Mouse (Mus musculus): ENCODE results near the gene Rps21. TPM values are rescaled to one million over a fixed set of nuclear protein-coding genes. Genes with fewer than 3 reads are reported as not detected.
"Not testable (repeated sequence)": the region's sequence is repeated elsewhere in the genome, so short reads cannot be mapped to it uniquely, and the experiment has no call there.

Gene Rps21
- polyA plus RNA-seq, 1 experiment from 2014 or later = 606 TPM

GRCm38 (mm10) chr2:180247916-180248315, 9.3 kb upstream of the Rps21 start:
- Histone ChIP-seq H3K9me3 (replicated peaks) (no peaks in the 10 kb centered on the region), H3K4me1 (0 out of 2 replicates have a peak, but pooled peaks cover 3% of the 10 kb centered on the region), H3K4me3 (replicated peaks) (no peak overlapping the region), H3K4me2 (replicated peaks) (no peak overlapping the region), H3K27ac (replicated peaks) (no peak overlapping the region), H3K9ac (no peak overlapping the region), H3K36me3 (no peaks in the 10 kb centered on the region), H3K27me3 (no peaks in the 10 kb centered on the region)
- 92% methylated on average over 5 of the region's 5 CpGs for WGBS
- ATAC-seq (ENCODE audit: insufficient number of reproducible peaks, low FRiP score, low TSS enrichment, low read depth) = no peak

DNA sequence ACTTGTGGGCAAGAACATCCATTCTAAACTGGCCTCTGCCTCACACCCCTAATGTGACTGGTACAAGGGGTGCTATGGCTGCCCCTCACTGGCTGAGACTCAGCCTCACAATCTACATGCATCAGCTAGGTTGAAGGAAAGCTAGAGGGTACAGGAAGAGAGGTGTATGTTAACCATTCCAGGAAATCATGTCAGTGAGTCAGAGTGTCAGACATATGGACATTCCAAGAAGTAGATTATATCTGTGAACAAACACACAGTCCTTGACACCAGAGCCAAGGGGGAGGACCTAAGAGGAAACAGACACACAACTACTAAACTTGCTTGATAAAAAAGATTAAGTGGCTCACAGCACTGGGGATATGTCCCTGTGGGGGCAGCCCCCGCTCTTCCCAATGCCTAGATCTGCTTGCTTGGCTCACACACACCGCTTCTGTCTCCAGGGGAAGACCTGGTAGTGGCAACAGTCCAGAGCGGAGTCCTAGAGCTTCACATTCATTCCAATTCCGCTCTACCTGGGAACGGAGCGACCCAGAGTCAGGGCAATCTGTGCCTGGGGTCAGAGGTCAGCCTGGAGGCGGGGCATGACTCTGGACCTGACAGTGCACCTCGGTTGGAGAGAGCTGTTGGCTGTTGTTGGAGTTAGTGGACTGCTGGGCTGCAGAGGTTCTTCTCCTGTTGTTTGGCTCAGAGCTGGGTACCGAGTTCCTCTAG, 8.1 kb upstream of the Rps21 start:
- WGBS = 63% methylated on average over 9 of the region's 9 CpGs
- Histone ChIP-seq H3K9me3 (replicated peaks) (no peaks in the 10 kb centered on the region), H3K4me2 (replicated peaks) (no peak overlapping the region), H3K27ac (replicated peaks) (no peak overlapping the region), H3K4me3 (replicated peaks) (no peak overlapping the region), H3K27me3 (no peaks in the 10 kb centered on the region), H3K4me1 (0 out of 2 replicates have a peak, but pooled peaks cover 3% of the 10 kb centered on the region), H3K36me3 (no peaks in the 10 kb centered on the region), H3K9ac (no peak overlapping the region)
- no peak for ATAC-seq (ENCODE audit: insufficient number of reproducible peaks, low FRiP score, low TSS enrichment, low read depth)

- Histone ChIP-seq H3K36me3 (no peaks in the 10 kb centered on the region), H3K4me2 (replicated peaks) (no peak overlapping the region), H3K27me3 (no peaks in the 10 kb centered on the region), H3K4me1 (peaks cover 6% of the 10 kb centered on the region; the same call in 1 of the 2 replicates), H3K9me3 (replicated peaks) (no peaks in the 10 kb centered on the region), H3K9ac (no peak overlapping the region), H3K27ac (replicated peaks) (no peak overlapping the region), H3K4me3 (replicated peaks) (no peak overlapping the region)
- 29% methylated on average over 11 of the region's 11 CpGs for WGBS
- peak; percentile 83 for ATAC-seq (ENCODE audit: insufficient number of reproducible peaks, low FRiP score, low TSS enrichment, low read depth)
Measured at GRCm38 (mm10) chr2:180250930-180251611, 6.1 kb upstream of the Rps21 start.

GRCm38 (mm10) chr2:180251838-180252237, 5.3 kb upstream of the Rps21 start:
- Histone ChIP-seq H3K36me3 (no peaks in the 10 kb centered on the region), H3K9ac (no peak overlapping the region), H3K27me3 (no peaks in the 10 kb centered on the region), H3K27ac (replicated peaks) (no peak overlapping the region), H3K4me1 (peaks cover 12% of the 10 kb centered on the region; the same call in 1 of the 2 replicates), H3K4me2 (replicated peaks) (no peak overlapping the region), H3K4me3 (replicated peaks) (no peak overlapping the region), H3K9me3 (replicated peaks) (no peaks in the 10 kb centered on the region)
- no peak for ATAC-seq (ENCODE audit: insufficient number of reproducible peaks, low FRiP score, low TSS enrichment, low read depth)
- WGBS = 40% methylated on average over 3 of the region's 3 CpGs

- Histone ChIP-seq H3K4me2 (replicated peaks) (no peak overlapping the region), H3K36me3 (peaks cover 13% of the 10 kb centered on the region), H3K4me1 (peaks cover 21% of the 10 kb centered on the region), H3K9ac (no peak overlapping the region), H3K27ac (replicated peaks) (no peak overlapping the region), H3K4me3 (replicated peaks) (no peak overlapping the region), H3K27me3 (no peaks in the 10 kb centered on the region), H3K9me3 (replicated peaks) (no peaks in the 10 kb centered on the region)
- no peak for ATAC-seq (ENCODE audit: insufficient number of reproducible peaks, low FRiP score, low TSS enrichment, low read depth)
- 91% methylated on average over 5 of the region's 5 CpGs for WGBS
Measured at GRCm38 (mm10) chr2:180254436-180255209, 2.6 kb upstream of the Rps21 start.

DNA sequence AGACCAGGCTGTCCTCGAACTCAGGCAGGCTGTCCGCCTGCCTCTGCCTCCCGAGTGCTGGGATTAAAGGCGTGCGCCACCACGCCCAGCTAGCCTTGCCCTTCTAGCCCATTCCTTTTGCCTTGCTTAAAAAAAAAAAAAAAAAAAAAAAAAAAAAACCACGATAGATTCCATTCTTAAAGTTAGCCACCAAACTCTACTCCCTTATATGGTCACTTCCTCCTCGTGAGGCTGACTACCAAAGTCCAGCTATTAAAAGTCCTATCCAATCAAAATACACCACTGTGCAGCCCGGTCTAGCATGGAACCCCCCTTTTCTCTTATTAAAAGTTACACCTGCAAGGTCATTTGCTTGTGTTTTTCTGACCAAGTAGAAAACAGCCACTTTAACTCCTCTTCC, 1.5 kb upstream of the Rps21 start:
- 84% methylated on average over 9 of the region's 9 CpGs for WGBS
- no peaks in the 10 kb centered on the region for H3K9me3 ChIP-seq (replicated peaks)
- H3K4me3 ChIP-seq (replicated peaks) = peak overlapping the region; percentile 95; the same call in 1 of the 2 replicates
- peak overlapping the region; percentile 87; the same call in 1 of the 2 replicates for H3K4me2 ChIP-seq (replicated peaks)
- ATAC-seq (ENCODE audit: insufficient number of reproducible peaks, low FRiP score, low TSS enrichment, low read depth) = no peak
- peaks cover 24% of the 10 kb centered on the region for H3K36me3 ChIP-seq
- H3K27ac ChIP-seq (replicated peaks) = no peak overlapping the region
- H3K9ac ChIP-seq = no peak overlapping the region
- H3K4me1 ChIP-seq = peaks cover 21% of the 10 kb centered on the region
- no peaks in the 10 kb centered on the region for H3K27me3 ChIP-seq

GRCm38 (mm10) chr2:180256296-180257000, 729 bp upstream of the Rps21 start:
- peak overlapping the region; percentile 68 for H3K9ac ChIP-seq
- H3K27ac ChIP-seq (replicated peaks) = peak overlapping the region; percentile 92
- peaks cover 31% of the 10 kb centered on the region for H3K36me3 ChIP-seq
- H3K9me3 ChIP-seq (replicated peaks) = no peaks in the 10 kb centered on the region
- 23% methylated on average over 26 of the region's 26 CpGs for WGBS
- peaks cover 18% of the 10 kb centered on the region for H3K4me1 ChIP-seq
- peak overlapping the region; percentile 87 for H3K4me2 ChIP-seq (replicated peaks)
- peak overlapping the region; percentile 95 for H3K4me3 ChIP-seq (replicated peaks)
- ATAC-seq (ENCODE audit: insufficient number of reproducible peaks, low FRiP score, low TSS enrichment, low read depth) = peak; percentile 42
- no peaks in the 10 kb centered on the region for H3K27me3 ChIP-seq

DNA sequence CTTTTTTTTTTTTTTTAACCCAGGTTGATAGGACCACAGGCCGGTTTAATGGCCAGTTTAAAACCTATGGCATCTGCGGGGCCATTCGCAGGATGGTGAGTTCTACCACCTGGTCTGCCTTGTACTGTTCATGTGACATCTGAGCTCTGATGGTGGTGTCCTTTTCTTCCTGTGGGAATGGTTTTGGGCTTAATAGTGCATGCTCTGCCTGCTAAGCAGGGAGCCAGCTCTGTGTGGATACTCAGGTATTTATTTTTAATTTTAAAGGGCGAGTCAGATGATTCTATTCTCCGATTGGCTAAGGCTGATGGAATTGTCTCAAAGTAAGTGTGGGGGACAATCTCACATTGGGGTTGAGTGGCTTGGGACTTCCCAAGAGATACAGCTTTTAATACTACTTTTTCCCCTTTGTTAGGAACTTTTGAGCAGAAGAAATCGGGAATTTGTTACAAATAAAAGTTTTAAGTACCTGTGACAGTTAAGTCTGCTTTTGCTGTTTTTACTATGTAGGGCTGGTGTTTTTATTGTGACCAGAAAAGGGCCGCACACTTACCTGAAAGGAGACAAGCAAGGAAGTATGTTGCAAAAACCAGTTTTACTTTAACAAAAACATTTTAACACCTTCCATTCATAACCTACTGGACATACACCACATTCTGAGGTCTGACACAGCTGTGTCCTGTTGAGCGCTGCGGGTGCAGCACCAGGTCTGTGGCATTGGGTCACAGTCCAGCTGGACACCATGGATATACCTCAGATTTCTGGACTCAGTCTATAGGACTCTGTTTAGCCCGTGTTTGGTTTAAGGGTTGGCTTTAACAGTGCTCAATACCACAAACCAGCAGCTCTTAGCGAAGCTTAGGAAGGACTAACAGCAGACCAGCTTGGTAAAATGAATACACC, 1.0 kb downstream of the Rps21 start:
- Histone ChIP-seq H3K36me3 (peaks cover 49% of the 10 kb centered on the region), H3K4me2 (replicated peaks) (peak overlapping the region; percentile 87), H3K27me3 (no peaks in the 10 kb centered on the region), H3K9ac (peak overlapping the region; percentile 87), H3K27ac (replicated peaks) (peak overlapping the region; percentile 88; the same call in 1 of the 2 replicates), H3K9me3 (replicated peaks) (no peaks in the 10 kb centered on the region), H3K4me3 (replicated peaks) (peak overlapping the region; percentile 95), H3K4me1 (peaks cover 18% of the 10 kb centered on the region)
- 48% methylated on average over 11 of the region's 11 CpGs for WGBS
- ATAC-seq (ENCODE audit: insufficient number of reproducible peaks, low FRiP score, low TSS enrichment, low read depth) = no peak

DNA sequence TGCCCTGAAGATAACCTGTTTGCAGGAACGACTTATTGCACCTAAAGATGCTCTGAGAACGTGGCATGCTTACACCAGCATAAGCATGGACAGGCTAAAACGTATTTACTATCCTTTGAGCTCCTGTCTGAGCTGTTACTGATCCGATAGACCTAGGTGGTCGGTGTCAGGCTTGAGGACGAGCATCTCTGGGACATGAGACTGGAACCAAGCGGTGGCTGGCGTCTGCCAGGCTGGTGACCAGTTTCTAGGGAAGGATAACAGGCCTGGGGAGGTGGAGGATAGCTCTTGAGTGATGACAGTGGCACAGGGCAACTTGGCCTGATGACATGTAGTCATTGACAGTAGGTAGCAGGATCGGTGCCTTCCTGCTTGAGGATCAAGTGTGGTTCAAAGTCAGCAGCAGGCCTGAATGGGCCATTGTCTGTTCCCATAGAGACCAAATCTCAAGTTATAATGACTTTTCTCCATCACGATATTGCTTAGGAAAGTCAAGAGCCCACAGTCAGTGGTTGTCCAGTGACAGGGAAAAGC, 1.8 kb downstream of the Rps21 start:
- not testable (repeated sequence) for H3K4me2 ChIP-seq (replicated peaks); H3K27ac ChIP-seq (replicated peaks); H3K27me3 ChIP-seq; H3K4me3 ChIP-seq (replicated peaks); H3K9me3 ChIP-seq (replicated peaks); H3K9ac ChIP-seq; ATAC-seq (ENCODE audit: insufficient number of reproducible peaks, low FRiP score, low TSS enrichment, low read depth)
- H3K4me1 ChIP-seq = peaks cover 18% of the 10 kb centered on the region
- H3K36me3 ChIP-seq = peaks cover 55% of the 10 kb centered on the region
- 77% methylated on average over 10 of the region's 10 CpGs for WGBS

Measured in embryonic facial prominence, embryonic 15.5 days (tissue).